Mouse (Mus musculus): Measurements from ENCODE around the gene Borcs7. TPM values are rescaled to one million over a fixed set of nuclear protein-coding genes. Genes with fewer than 3 reads are reported as not detected.

The Borcs7 gene
- polyA plus RNA-seq, 1 experiment from 2014 or later: 15.3 TPM

DNA sequence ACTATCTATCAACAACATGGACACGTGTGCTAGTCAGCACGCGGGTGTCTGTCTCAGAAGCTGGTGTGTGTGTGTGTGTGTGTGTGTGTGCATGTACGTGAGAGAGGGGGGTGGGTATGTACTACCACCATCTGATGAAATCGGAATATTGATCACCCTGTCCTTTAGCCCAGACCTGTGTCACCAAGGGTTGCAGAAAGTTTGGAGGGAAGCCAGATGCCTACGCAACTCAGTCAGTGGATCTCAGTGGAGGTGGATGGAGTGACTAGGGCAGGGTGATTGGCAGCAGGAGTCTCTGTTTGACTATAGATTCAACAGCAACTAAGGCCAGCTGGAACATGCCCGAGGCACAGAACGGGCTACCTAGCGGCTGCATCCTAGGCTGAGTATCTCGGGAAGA is 21.4 kb upstream of the Borcs7 start:
- ATAC-seq (replicated peaks; ENCODE audit: insufficient number of reproducible peaks, low FRiP score, low TSS enrichment, low read depth): no peak

DNA sequence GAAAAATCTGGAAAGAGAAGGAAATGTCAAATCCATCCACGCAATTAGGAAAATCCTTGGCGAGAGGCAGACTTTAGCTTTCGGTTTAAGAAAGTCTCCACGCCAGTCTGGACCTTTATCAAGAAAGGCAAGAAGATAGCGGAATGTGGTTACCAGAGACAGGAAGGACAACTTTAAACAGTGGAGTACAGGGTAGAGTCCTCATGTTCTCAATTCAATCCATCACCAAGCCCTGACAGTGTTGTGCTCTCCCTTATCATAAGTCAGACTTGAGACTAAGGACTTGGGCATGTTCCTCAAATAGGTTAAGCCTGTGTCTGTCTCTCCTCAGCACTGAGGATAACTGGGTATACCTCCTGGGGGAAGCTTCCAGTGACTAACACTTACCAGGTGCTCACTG is 19.9 kb upstream of the Borcs7 start:
- WGBS: 82% methylated on average over 5 of the region's 5 CpGs
- Histone ChIP-seq H3K4me2 (ENCODE audit: low read depth, low read length) (no peak overlapping the region), H3K4me3 (ENCODE audit: low read depth, low read length) (no peak overlapping the region), H3K36me3 (replicated peaks; ENCODE audit: control insufficient read depth, insufficient read depth, low read depth, low read length) (no peaks in the 10 kb centered on the region), H3K9me3 (replicated peaks; ENCODE audit: control insufficient read depth, low read length) (no peaks in the 10 kb centered on the region), H3K4me1 (ENCODE audit: control insufficient read depth, insufficient read depth, low read length) (no peaks in the 10 kb centered on the region), H3K27ac (replicated peaks; ENCODE audit: low read depth, low read length) (no peak overlapping the region), H3K27me3 (ENCODE audit: control insufficient read depth, insufficient read depth, low read length) (no peaks in the 10 kb centered on the region), H3K9ac (replicated peaks; ENCODE audit: low read length) (no peak overlapping the region)
- DNase-seq (ENCODE audit: low spot score): no peak
- no peak for ATAC-seq (replicated peaks; ENCODE audit: insufficient number of reproducible peaks, low FRiP score, low TSS enrichment, low read depth)

More for the DNA sequence above, 21.4 kb upstream of the Borcs7 start:
- no peaks in the 10 kb centered on the region for H3K9me3 ChIP-seq (replicated peaks; ENCODE audit: control insufficient read depth, low read length)
- DNase-seq (ENCODE audit: low spot score): no peak
- 85% methylated on average over 10 of the region's 10 CpGs for WGBS
- H3K4me1 ChIP-seq (ENCODE audit: control insufficient read depth, insufficient read depth, low read length): no peaks in the 10 kb centered on the region
- no peak overlapping the region for H3K4me2 ChIP-seq (ENCODE audit: low read depth, low read length)
- no peaks in the 10 kb centered on the region for H3K27me3 ChIP-seq (ENCODE audit: control insufficient read depth, insufficient read depth, low read length)
- no peak overlapping the region for H3K9ac ChIP-seq (replicated peaks; ENCODE audit: low read length)
- no peaks in the 10 kb centered on the region for H3K36me3 ChIP-seq (replicated peaks; ENCODE audit: control insufficient read depth, insufficient read depth, low read depth, low read length)
- no peak overlapping the region for H3K27ac ChIP-seq (replicated peaks; ENCODE audit: low read depth, low read length)
- H3K4me3 ChIP-seq (ENCODE audit: low read depth, low read length): no peak overlapping the region

DNA sequence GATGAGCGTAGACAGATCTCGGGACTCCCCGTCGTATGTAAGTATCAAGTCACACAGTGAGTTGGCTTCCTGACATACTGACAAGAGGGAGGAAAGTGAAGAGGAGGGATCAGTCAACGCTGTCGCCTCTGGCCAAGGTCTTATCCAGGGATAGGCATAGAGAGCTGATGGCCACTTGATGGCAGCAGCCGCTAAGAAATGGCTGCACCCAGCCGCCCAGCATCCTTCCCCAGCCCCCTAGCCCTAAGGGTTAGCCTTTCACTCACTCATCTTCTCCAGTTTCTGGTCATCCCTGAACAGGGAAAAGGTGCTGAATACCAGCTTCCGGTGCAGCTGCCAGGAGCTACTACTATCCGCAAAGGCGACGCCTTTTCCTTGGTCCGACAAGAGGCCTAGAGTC is 19.0 kb upstream of the Borcs7 start:
- H3K27ac ChIP-seq (replicated peaks; ENCODE audit: low read depth, low read length): no peak overlapping the region
- ATAC-seq (replicated peaks; ENCODE audit: insufficient number of reproducible peaks, low FRiP score, low TSS enrichment, low read depth) (no peak), DNase-seq (ENCODE audit: low spot score) (peak; percentile 64)
- no peaks in the 10 kb centered on the region for H3K4me1 ChIP-seq (ENCODE audit: control insufficient read depth, insufficient read depth, low read length)
- H3K27me3 ChIP-seq (ENCODE audit: control insufficient read depth, insufficient read depth, low read length): no peaks in the 10 kb centered on the region
- no peaks in the 10 kb centered on the region for H3K9me3 ChIP-seq (replicated peaks; ENCODE audit: control insufficient read depth, low read length)
- H3K4me2 ChIP-seq (ENCODE audit: low read depth, low read length): no peak overlapping the region
- H3K4me3 ChIP-seq (ENCODE audit: low read depth, low read length): no peak overlapping the region
- H3K9ac ChIP-seq (replicated peaks; ENCODE audit: low read length): no peak overlapping the region
- WGBS: 21% methylated on average over 13 of the region's 13 CpGs
- no peaks in the 10 kb centered on the region for H3K36me3 ChIP-seq (replicated peaks; ENCODE audit: control insufficient read depth, insufficient read depth, low read depth, low read length)

DNA sequence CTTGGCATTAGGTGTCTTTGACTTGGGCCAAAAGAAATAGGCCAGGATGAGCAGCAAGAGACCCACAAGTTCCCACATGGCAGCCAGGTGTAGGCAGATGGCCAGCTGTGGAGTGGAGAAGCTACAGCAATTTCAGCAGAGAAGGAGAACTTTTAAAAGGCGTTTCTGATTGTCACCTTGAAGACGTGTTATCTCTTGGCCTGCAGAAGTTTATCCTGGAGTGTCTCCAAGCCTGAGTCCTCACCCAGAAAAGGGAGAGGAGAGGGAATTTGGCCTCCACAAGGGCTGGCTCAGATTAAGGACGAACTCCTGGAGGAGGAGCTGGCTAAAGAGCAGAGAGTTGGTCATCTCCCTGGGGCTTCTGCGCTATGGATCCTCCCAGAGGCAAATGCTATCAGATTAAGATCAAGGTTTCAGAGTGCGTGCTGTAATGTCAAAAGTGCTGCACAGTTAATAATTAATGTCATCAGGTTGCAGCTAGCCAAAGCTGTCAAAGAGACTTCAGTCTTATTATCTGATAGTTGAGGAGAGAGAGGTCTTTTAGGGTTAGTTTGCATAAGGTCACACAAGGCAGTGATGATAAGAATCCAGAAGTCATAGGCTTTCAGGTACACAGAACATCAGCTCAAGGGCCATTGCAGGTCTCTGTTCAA is 16.8 kb upstream of the Borcs7 start, which contains the start of gene Cyp17a1:
TSS of gene Cyp17a1 (minus strand) at position 407 of the 653 bp plus-strand sequence.
- H3K9me3 ChIP-seq (replicated peaks; ENCODE audit: control insufficient read depth, low read length): no peaks in the 10 kb centered on the region
- no peaks in the 10 kb centered on the region for H3K4me1 ChIP-seq (ENCODE audit: control insufficient read depth, insufficient read depth, low read length)
- WGBS: 67% methylated on average over 5 of the region's 5 CpGs
- no peak within 1 kb of the TSS for H3K27ac ChIP-seq (replicated peaks; ENCODE audit: low read depth, low read length)
- no peak within 1 kb of the TSS for H3K4me2 ChIP-seq (ENCODE audit: low read depth, low read length)
- H3K27me3 ChIP-seq (ENCODE audit: control insufficient read depth, insufficient read depth, low read length): no peaks in the 10 kb centered on the region
- no peak for ATAC-seq (replicated peaks; ENCODE audit: insufficient number of reproducible peaks, low FRiP score, low TSS enrichment, low read depth)
- no peak within 1 kb of the TSS for H3K9ac ChIP-seq (replicated peaks; ENCODE audit: low read length)
- H3K36me3 ChIP-seq (replicated peaks; ENCODE audit: control insufficient read depth, insufficient read depth, low read depth, low read length): no peaks in the 10 kb centered on the region
- H3K4me3 ChIP-seq (ENCODE audit: low read depth, low read length): no peak within 1 kb of the TSS
- no peak for DNase-seq (ENCODE audit: low spot score)

DNA sequence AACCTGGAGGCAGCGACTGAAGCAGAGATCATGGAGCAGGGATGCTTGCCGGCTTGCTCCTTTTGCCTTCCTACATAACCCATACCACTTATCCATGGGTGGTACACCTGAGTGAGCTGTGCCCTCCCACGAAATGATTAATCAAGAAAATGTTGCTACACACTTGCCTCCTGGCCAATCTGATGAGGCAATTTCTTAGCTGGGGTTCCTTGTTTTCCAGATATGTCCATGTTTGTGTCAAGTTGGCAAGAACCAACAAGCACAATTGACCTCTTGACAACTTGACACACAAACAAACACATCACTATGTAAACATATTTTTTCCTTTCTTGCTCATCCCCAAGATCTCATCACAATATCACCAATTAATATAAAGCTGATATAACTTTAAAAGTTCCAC is 14.1 kb upstream of the Borcs7 start:
- 74% methylated on average over 3 of the region's 3 CpGs for WGBS
- Histone ChIP-seq H3K9me3 (replicated peaks; ENCODE audit: control insufficient read depth, low read length) (no peaks in the 10 kb centered on the region), H3K27ac (replicated peaks; ENCODE audit: low read depth, low read length) (no peak overlapping the region), H3K4me3 (ENCODE audit: low read depth, low read length) (no peak overlapping the region), H3K4me1 (ENCODE audit: control insufficient read depth, insufficient read depth, low read length) (no peaks in the 10 kb centered on the region), H3K36me3 (replicated peaks; ENCODE audit: control insufficient read depth, insufficient read depth, low read depth, low read length) (no peaks in the 10 kb centered on the region), H3K27me3 (ENCODE audit: control insufficient read depth, insufficient read depth, low read length) (no peaks in the 10 kb centered on the region), H3K9ac (replicated peaks; ENCODE audit: low read length) (no peak overlapping the region), H3K4me2 (ENCODE audit: low read depth, low read length) (no peak overlapping the region)
- ATAC-seq (replicated peaks; ENCODE audit: insufficient number of reproducible peaks, low FRiP score, low TSS enrichment, low read depth) (no peak), DNase-seq (ENCODE audit: low spot score) (no peak)

DNA sequence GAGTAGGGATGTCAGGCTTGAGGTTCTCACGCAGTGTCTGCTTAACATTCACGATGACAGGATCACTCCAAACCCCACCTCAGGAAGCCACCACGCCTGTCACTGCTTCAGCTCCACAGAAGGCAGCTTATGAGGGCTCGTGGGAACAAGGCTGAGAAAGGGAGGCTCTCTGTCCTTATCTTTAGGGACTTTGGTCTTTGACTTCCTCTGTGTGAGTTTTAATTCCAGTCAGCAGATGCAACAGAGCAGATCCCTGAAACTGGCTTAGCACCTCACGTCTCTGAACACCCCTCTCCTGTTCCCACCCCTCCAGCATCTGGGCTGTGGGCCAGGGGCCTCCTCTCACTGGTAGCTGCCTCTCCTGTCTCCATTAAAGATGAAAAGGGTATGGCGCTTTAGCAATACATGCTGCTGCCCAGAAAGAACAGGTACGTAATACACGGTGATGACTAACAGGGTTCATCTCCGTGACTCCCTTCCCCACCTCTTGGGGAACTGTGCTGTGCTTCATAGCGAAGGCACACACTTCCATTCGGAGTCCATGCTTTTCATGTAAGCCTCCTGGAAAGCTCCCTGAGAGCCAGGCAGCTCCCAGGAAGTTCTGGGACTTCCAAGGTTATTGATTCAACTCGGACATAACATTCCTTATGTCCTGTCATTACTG is 9.9 kb upstream of the Borcs7 start:
- no peak overlapping the region for H3K9ac ChIP-seq (replicated peaks; ENCODE audit: low read length)
- ATAC-seq (replicated peaks; ENCODE audit: insufficient number of reproducible peaks, low FRiP score, low TSS enrichment, low read depth) (no peak), DNase-seq (ENCODE audit: low spot score) (no peak)
- H3K4me2 ChIP-seq (ENCODE audit: low read depth, low read length): no peak overlapping the region
- WGBS: 71% methylated on average over 12 of the region's 12 CpGs
- H3K4me1 ChIP-seq (ENCODE audit: control insufficient read depth, insufficient read depth, low read length): no peaks in the 10 kb centered on the region
- H3K27ac ChIP-seq (replicated peaks; ENCODE audit: low read depth, low read length): no peak overlapping the region
- no peaks in the 10 kb centered on the region for H3K36me3 ChIP-seq (replicated peaks; ENCODE audit: control insufficient read depth, insufficient read depth, low read depth, low read length)
- no peaks in the 10 kb centered on the region for H3K9me3 ChIP-seq (replicated peaks; ENCODE audit: control insufficient read depth, low read length)
- no peaks in the 10 kb centered on the region for H3K27me3 ChIP-seq (ENCODE audit: control insufficient read depth, insufficient read depth, low read length)
- H3K4me3 ChIP-seq (ENCODE audit: low read depth, low read length): no peak overlapping the region

DNA sequence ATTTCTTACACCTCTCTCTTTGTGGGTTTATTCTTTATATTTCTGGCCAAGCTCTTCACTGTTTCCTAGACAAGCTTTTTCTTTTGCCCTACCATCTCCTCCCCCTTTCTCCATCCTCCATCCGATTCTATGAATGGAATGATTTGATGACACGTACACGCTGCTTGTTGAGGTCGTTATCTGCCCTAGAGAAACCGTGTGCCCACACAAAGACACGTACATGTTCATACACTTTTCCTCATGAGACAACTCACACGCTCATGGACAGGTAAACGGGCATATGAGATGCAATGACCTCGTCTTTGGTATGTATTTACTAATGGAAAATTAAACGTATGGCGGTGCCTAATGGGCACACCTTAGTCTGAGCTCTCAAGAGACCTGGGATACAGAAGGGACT is 681 bp downstream of the Borcs7 start:
- Histone ChIP-seq H3K4me3 (ENCODE audit: low read depth, low read length) (peak overlapping the region; percentile 56), H3K27ac (replicated peaks; ENCODE audit: low read depth, low read length) (no peak overlapping the region), H3K9ac (replicated peaks; ENCODE audit: low read length) (peak overlapping the region; percentile 75), H3K4me2 (ENCODE audit: low read depth, low read length) (peak overlapping the region; percentile 42), H3K4me1 (ENCODE audit: control insufficient read depth, insufficient read depth, low read length) (no peaks in the 10 kb centered on the region), H3K36me3 (replicated peaks; ENCODE audit: control insufficient read depth, insufficient read depth, low read depth, low read length) (no peaks in the 10 kb centered on the region), H3K9me3 (replicated peaks; ENCODE audit: control insufficient read depth, low read length) (no peaks in the 10 kb centered on the region), H3K27me3 (ENCODE audit: control insufficient read depth, insufficient read depth, low read length) (no peaks in the 10 kb centered on the region)
- DNase-seq (ENCODE audit: low spot score) (no peak), ATAC-seq (replicated peaks; ENCODE audit: insufficient number of reproducible peaks, low FRiP score, low TSS enrichment, low read depth) (0 out of 2 replicates have a peak, but pooled peaks have one; percentile 5)
- whole genome bisulfite sequencing: 78% methylated on average over 11 of the region's 11 CpGs

DNA sequence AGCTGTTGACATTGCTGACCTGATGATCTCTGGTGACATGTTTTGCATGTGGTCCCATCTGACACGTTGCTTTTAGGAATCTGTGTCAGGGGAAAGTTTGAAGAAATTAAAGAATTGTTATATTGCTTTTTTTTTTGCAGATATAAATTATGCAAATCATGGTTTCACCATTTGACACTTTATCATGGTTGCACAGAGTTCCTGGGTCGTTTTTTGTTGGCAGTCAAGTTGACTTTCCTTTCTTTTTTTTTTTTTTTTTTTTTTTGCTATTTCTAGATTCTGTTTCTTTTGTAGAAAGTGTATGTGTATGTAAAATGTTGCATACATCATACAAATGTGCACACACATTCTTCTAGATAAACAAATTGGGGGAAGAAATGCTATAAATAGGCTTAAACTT is 1.4 kb downstream of the Borcs7 start:
- Histone ChIP-seq H3K4me3 (ENCODE audit: low read depth, low read length) (no peak overlapping the region), H3K4me2 (ENCODE audit: low read depth, low read length) (no peak overlapping the region), H3K4me1 (ENCODE audit: control insufficient read depth, insufficient read depth, low read length) (no peaks in the 10 kb centered on the region), H3K27me3 (ENCODE audit: control insufficient read depth, insufficient read depth, low read length) (no peaks in the 10 kb centered on the region), H3K36me3 (replicated peaks; ENCODE audit: control insufficient read depth, insufficient read depth, low read depth, low read length) (no peaks in the 10 kb centered on the region), H3K27ac (replicated peaks; ENCODE audit: low read depth, low read length) (no peak overlapping the region), H3K9me3 (replicated peaks; ENCODE audit: control insufficient read depth, low read length) (no peaks in the 10 kb centered on the region), H3K9ac (replicated peaks; ENCODE audit: low read length) (no peak overlapping the region)
- no peak for ATAC-seq (replicated peaks; ENCODE audit: insufficient number of reproducible peaks, low FRiP score, low TSS enrichment, low read depth)
- DNase-seq (ENCODE audit: low spot score): no peak
- 86% methylated on average over 2 of the region's 2 CpGs for WGBS

Measured in embryonic facial prominence, embryonic 11.5 days (tissue).